Mouse (Mus musculus): ENCODE results near the gene Acot13. TPM values are rescaled to one million over a fixed set of nuclear protein-coding genes. Genes with fewer than 3 reads are reported as not detected.

The Acot13 gene
- polyA plus RNA-seq (2015; fragmentation: Illumina TruSeq; extraction: RNeasy Lipid Tissue Mini Kit (QIAGEN cat#74804); ENCODE audit: insufficient read depth, low read depth, low replicate concordance), result 17.2 TPM

GRCm38 (mm10) chr13:24831353-24832130, at the start of gene Acot13, which contains the start of gene Tdp2:
TSS of gene Acot13 (minus strand) at chr13:24831540.
TSS of gene Tdp2 (plus strand) at chr13:24831679.

GRCm38 (mm10) chr13:24844983-24845955, 13.9 kb upstream of the Acot13 start, which contains the start of gene D130043K22Rik:
TSS of gene D130043K22Rik (plus strand) at chr13:24845135.

GRCm38 (mm10) chr13:24801308-24801921, 29.9 kb downstream of the Acot13 start, which contains the start of gene BC005537:
TSS of gene BC005537 (plus strand) at chr13:24801657.

Other genes with a start within 250 kb of the Acot13 start
- gene Ripor2, start 249.4 kb downstream of the Acot13 start, polyA plus RNA-seq (2015; fragmentation: Illumina TruSeq; extraction: RNeasy Lipid Tissue Mini Kit (QIAGEN cat#74804); ENCODE audit: insufficient read depth, low read depth, low replicate concordance), result 1.3 TPM
- not detected for gene Armh2, start 90.3 kb downstream of the Acot13 start, polyA plus RNA-seq (2015; fragmentation: Illumina TruSeq; extraction: RNeasy Lipid Tissue Mini Kit (QIAGEN cat#74804); ENCODE audit: insufficient read depth, low read depth, low replicate concordance)
- 2.3 TPM for gene Gmnn, start 69.6 kb downstream of the Acot13 start, polyA plus RNA-seq (2015; fragmentation: Illumina TruSeq; extraction: RNeasy Lipid Tissue Mini Kit (QIAGEN cat#74804); ENCODE audit: insufficient read depth, low read depth, low replicate concordance)
- gene BC005537, start 29.9 kb downstream of the Acot13 start, polyA plus RNA-seq (2015; fragmentation: Illumina TruSeq; extraction: RNeasy Lipid Tissue Mini Kit (QIAGEN cat#74804); ENCODE audit: insufficient read depth, low read depth, low replicate concordance), result 21.4 TPM
- gene Tdp2, start 139 bp upstream of the Acot13 start, polyA plus RNA-seq (2015; fragmentation: Illumina TruSeq; extraction: RNeasy Lipid Tissue Mini Kit (QIAGEN cat#74804); ENCODE audit: insufficient read depth, low read depth, low replicate concordance), result 10.2 TPM
- gene D130043K22Rik, start 13.6 kb upstream of the Acot13 start, polyA plus RNA-seq (2015; fragmentation: Illumina TruSeq; extraction: RNeasy Lipid Tissue Mini Kit (QIAGEN cat#74804); ENCODE audit: insufficient read depth, low read depth, low replicate concordance), result 0.26 TPM
- 1.9 TPM for gene Aldh5a1, start 106.1 kb upstream of the Acot13 start, polyA plus RNA-seq (2015; fragmentation: Illumina TruSeq; extraction: RNeasy Lipid Tissue Mini Kit (QIAGEN cat#74804); ENCODE audit: insufficient read depth, low read depth, low replicate concordance)
- gene Gpld1, start 111.6 kb upstream of the Acot13 start, polyA plus RNA-seq (2015; fragmentation: Illumina TruSeq; extraction: RNeasy Lipid Tissue Mini Kit (QIAGEN cat#74804); ENCODE audit: insufficient read depth, low read depth, low replicate concordance), result 3.5 TPM
- gene Mrs2, start 188.8 kb upstream of the Acot13 start, polyA plus RNA-seq (2015; fragmentation: Illumina TruSeq; extraction: RNeasy Lipid Tissue Mini Kit (QIAGEN cat#74804); ENCODE audit: insufficient read depth, low read depth, low replicate concordance), result 5.9 TPM
- 4.2 TPM for gene Dcdc2a, start 224.5 kb upstream of the Acot13 start, polyA plus RNA-seq (2015; fragmentation: Illumina TruSeq; extraction: RNeasy Lipid Tissue Mini Kit (QIAGEN cat#74804); ENCODE audit: insufficient read depth, low read depth, low replicate concordance)